Mouse (Mus musculus) left cerebral cortex, adult 18-20 months (tissue): ENCODE measurements around the gene Defb20. TPM values are rescaled to one million over a fixed set of nuclear protein-coding genes. Genes with fewer than 3 reads are reported as not detected.

ENCODE experiments used
- DNase-seq, 2 experiments: peaks; one replicate each; pipeline ENCODE4 v3.0.0; 2021 to 2022; ENCODE audit warnings: low spot score in 2 of 2, mixed read lengths in 1 of 2
- total RNA-seq, 2 experiments: library from RNA; stranded (reverse); gene quantifications; 2 replicates each; pipeline ENCODE4 v1.2.3; 2021

The Defb20 gene
- total RNA-seq, 2 experiments from 2014 or later: not detected

DNA sequence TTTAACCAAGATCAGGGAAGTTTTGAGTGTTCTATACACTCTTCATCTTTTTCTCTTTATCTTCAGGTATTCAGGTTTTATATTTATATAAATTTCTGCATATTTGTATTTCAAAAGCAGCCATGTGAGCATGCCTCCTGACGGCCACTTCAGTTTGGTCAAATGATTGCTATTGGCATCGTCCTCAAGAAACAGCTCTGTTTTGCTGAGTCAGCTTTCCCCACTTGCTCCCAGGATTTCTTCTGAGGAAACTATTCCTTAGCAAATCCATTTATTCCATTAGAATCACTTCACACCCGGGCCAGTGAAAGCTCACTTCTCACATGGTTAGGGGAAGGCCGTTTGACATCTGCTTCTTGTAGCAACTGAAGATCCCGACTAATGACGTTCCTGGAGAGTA, 21.2 kb downstream of the Defb20 start:
- DNase-seq: no peak

DNA sequence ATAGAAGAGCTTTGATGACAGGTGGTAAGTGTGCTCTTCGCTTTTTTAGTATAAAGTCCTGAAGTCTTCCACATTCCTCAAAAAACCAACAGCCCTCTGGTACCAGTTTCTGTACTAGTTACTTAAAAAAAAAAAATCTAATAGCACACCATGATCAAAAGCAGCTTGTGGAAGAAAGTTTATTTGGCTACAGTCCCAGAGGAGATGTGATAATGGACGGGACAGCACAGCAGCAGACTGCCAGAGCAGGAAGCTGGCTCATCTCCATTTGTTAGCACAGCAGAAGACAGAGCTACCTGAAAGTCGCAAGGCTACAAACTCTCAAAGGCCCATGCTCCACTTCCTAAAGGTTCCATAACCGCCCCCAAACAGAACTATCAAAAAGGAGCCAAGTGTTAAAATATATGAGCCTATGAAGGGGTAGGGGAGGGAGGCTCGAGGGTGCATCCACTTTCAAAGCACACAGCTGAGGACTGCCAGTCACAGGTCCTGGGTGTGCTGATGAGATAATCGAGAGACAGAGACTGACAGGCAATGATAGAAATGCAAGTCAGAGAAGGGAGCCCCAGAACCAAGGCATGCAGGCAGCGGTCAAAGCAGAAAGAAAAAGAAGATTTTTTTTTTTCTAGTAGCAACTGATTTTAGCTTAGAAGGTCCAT, 23.5 kb downstream of the Defb20 start:
- no peak for DNase-seq

DNA sequence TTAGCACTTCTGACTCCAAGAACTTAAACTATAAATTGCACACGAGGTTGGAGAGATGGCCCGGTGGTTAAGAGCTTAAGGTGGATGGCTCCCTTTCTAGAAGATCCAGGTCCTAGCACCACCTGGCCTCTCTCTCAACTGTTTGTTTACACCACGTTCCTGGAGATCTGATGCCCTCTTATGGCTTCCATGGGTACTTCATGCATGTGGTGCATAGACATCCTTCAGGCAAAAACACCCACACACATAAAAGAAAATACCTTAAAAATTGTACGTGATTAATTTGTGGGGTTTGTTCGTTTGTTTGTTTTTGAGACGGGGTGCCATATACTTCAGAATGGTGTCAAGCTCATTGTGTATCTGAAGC, 24.0 kb downstream of the Defb20 start:
- DNase-seq: no peak

DNA sequence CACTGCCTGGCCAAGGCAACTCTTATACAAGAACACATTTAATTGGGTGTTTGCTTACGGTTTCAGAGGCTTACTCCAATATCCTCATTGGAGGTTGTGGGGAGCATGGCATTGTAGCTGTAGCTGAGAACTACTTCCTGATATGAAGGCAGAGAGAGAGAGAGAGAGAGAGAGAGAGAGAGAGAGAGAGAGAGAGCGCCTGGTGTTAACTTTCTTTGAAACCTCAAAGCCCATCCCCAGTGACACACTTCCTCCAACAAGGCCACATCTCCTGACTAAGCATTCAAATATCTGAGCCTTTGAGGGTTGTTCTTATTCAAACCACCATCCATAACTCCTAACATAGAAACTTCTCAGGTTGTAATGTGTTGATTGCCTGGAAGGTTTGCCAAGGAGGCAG, 27.1 kb downstream of the Defb20 start:
- DNase-seq: no peak

DNA sequence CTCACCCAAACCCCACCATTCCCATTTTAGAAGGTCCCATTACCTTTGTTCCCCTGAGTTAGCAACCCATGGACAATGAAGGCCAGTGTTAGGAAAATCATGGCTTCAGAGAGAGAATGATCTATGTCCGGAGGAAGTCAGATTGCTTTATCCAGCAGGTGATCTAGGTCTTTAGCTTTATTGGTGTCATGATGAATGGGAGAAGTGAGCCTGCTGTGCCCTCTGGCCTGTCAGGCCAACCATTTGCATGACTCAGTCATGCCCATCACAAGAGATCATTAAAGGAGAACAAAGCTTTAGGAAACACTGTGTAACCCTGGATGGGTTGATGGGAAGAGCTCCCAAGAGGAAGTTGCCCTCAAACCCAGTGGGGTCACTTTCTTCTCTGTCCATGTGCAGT, 34.7 kb downstream of the Defb20 start, which contains the start of gene Defb26:
Defb26 (minus strand) TSS at position 101 of the 400 bp plus-strand sequence.
- no peak for DNase-seq

DNA sequence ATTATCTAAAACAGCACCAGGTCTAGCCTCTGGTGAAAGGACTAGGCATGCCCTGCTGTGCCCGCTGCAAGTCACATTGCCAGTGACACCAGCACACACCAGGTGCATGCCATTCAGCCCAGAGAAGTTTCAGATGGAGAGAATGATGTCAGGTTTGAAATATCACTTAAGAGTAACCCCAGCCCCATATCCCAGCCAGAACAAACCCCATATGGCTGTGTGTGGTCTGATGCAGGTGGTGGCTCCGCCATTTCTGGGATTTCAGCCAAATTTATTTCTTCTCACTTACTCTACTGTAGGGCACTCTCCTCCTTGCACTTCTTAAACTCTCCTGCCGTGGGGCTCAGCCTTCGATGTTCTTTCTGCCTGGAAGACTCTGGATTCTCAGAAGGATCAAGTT, 39.2 kb downstream of the Defb20 start:
- no peak for DNase-seq

DNA sequence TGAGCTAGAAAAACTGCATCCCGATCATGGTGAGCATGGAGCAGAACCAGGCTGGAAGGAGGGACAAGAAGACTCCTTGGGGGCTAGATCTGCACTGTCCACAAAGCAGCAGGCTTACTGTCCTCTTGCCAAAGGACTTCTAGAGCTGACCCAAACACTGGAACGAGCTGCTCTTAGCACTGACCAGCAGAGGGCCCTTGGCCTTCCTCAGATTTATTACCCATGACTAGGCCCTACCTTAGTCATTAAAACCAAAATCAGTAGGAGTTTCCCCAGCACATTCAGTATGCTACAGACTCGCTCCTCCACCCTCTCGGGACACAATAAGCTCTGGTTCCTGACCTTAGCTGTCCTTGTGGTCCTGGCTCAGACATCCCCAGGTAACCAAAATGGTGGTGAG, 41.1 kb downstream of the Defb20 start, which contains the start of gene Defb28:
Defb28 (plus strand) TSS at position 275 of the 400 bp plus-strand sequence.
- no peak for DNase-seq

Other genes with a start within 250 kb of the Defb20 start
- 10 to 100 TPM; 49.2 to 52.6 TPM for gene Tbc1d20, start 183.2 kb upstream of the Defb20 start, total RNA-seq
- gene Rbck1, start 144.4 kb upstream of the Defb20 start, total RNA-seq: 100 to 1,000 TPM; 106 to 107 TPM
- under 1 TPM; 0.59 to 0.70 TPM for gene Trib3, start 133.0 kb upstream of the Defb20 start, total RNA-seq
- 100 to 1,000 TPM in 1 of 2 experiments, 10 to 100 TPM in 1; 96.7 to 104 TPM for gene Nrsn2, start 100.4 kb upstream of the Defb20 start, total RNA-seq
- 10 to 100 TPM; 11.8 to 15.9 TPM for gene Sox12, start 79.0 kb upstream of the Defb20 start, total RNA-seq
- 1 to 10 TPM; 9.4 TPM for gene Zcchc3, start 62.0 kb upstream of the Defb20 start, total RNA-seq
- gene 6820408C15Rik, start 61.5 kb upstream of the Defb20 start, total RNA-seq: 1 to 10 TPM; 1.6 to 2.1 TPM
- gene Defb23, start 12.4 kb upstream of the Defb20 start, total RNA-seq: not detected
- gene Defb22, start 13.1 kb downstream of the Defb20 start, total RNA-seq: not detected
- gene Defb26, start 34.6 kb downstream of the Defb20 start, total RNA-seq: not detected
- not detected for gene Defb28, start 41.2 kb downstream of the Defb20 start, total RNA-seq
- not detected for gene Defb29, start 63.0 kb downstream of the Defb20 start, total RNA-seq
- gene Gm17416, start 92.3 kb downstream of the Defb20 start, total RNA-seq: not detected
- gene Defb21, start 95.7 kb downstream of the Defb20 start, total RNA-seq: not detected
- gene Defb19, start 103.2 kb downstream of the Defb20 start, total RNA-seq: not detected
- gene Defb45, start 122.3 kb downstream of the Defb20 start, total RNA-seq: not detected
- not detected for gene Defb36, start 127.3 kb downstream of the Defb20 start, total RNA-seq
- gene Defb25, start 146.0 kb downstream of the Defb20 start, total RNA-seq: not detected
- gene Rem1, start 149.9 kb downstream of the Defb20 start, total RNA-seq: under 1 TPM; 0.72 to 0.94 TPM
- gene H13, start 192.4 kb downstream of the Defb20 start, total RNA-seq: 10 to 100 TPM; 73.4 to 79.2 TPM
- gene Mcts2, start 210.0 kb downstream of the Defb20 start, total RNA-seq: 10 to 100 TPM; 14.1 to 17.5 TPM